Mouse (Mus musculus) myocyte (in vitro differentiated cells): ENCODE data around the gene Rnf224. TPM values are rescaled to one million over a fixed set of nuclear protein-coding genes. Genes with fewer than 3 reads are reported as not detected.
A peak's percentile ranks its signal among the peaks of the same experiment; 100 is the strongest.
"Not testable (repeated sequence)": the region's sequence is repeated elsewhere in the genome, so short reads cannot be mapped to it uniquely, and the experiment has no call there.

Experiments
- H3K27me3 ChIP-seq: one replicate; pipeline ENCODE4 v1.6.1; 2011; ENCODE audit not compliant: control insufficient read depth, insufficient read depth, insufficient read length
- H3K36me3 ChIP-seq: one replicate; pipeline ENCODE4 v1.6.1; 2011; ENCODE audit not compliant: control insufficient read depth, insufficient read depth
- H3K4me2 ChIP-seq: one replicate; pipeline ENCODE4 v1.6.1; 2011; ENCODE audit warnings: low read depth, control low read depth
- H3K4me3 ChIP-seq: one replicate; pipeline ENCODE4 v1.5.1; 2011; ENCODE audit warnings: mild to moderate bottlenecking, control low read depth, moderate library complexity
- H3K79me2 ChIP-seq: one replicate; pipeline ENCODE4 v1.6.1; 2011; ENCODE audit not compliant: control insufficient read depth, insufficient read depth
- H3ac ChIP-seq: one replicate; pipeline ENCODE4 v1.6.1; 2011; ENCODE audit not compliant: control insufficient read depth, insufficient read length
- CEBPB ChIP-seq: IDR thresholded peaks from 2 replicates; pipeline ENCODE4 v1.6.1; 2011; ENCODE audit warnings: mild to moderate bottlenecking, moderate library complexity; ENCODE audit not compliant: poor library complexity, insufficient read depth, severe bottlenecking
- E2F4 ChIP-seq: IDR thresholded peaks from one replicate; pipeline ENCODE4 v1.6.1; 2011; ENCODE audit warnings: mild to moderate bottlenecking, control low read depth, moderate library complexity; ENCODE audit not compliant: insufficient read depth
- MAX ChIP-seq: IDR thresholded peaks from one replicate; pipeline ENCODE4 v1.6.1; 2011; ENCODE audit warnings: low read depth, mild to moderate bottlenecking, control low read depth
- MYOD1 ChIP-seq, 3 experiments: IDR thresholded peaks; one replicate each; pipeline ENCODE4 v1.6.1; 2011; ENCODE audit warnings: control low read depth in 2 of 3, low read depth in 2 of 3, mild to moderate bottlenecking in 2 of 3, moderate library complexity in 1 of 3; ENCODE audit not compliant: insufficient read length in 2 of 3, control insufficient read depth in 1 of 3
- MYOG ChIP-seq, 3 experiments: IDR thresholded peaks; one replicate each; pipeline ENCODE4 v1.6.1; 2011; ENCODE audit warnings: control low read depth in 2 of 3, low read depth in 2 of 3, mild to moderate bottlenecking in 2 of 3; ENCODE audit not compliant: insufficient read length in 2 of 3, control insufficient read depth in 1 of 3, insufficient read depth in 1 of 3
- POLR2A ChIP-seq: IDR thresholded peaks from one replicate; pipeline ENCODE4 v1.6.1; 2011; ENCODE audit warnings: low read depth, mild to moderate bottlenecking, control low read depth, moderate library complexity; ENCODE audit not compliant: insufficient read length
- POLR2AphosphoS2 ChIP-seq: IDR thresholded peaks from one replicate; pipeline ENCODE4 v1.6.1; 2011; ENCODE audit warnings: low read depth, control low read depth; ENCODE audit not compliant: insufficient read length
- REST ChIP-seq: IDR thresholded peaks from one replicate; pipeline ENCODE4 v1.6.1; 2011; ENCODE audit warnings: mild to moderate bottlenecking, control low read depth, moderate library complexity; ENCODE audit not compliant: insufficient read depth, insufficient read length
- SRF ChIP-seq: IDR thresholded peaks from one replicate; pipeline ENCODE4 v1.6.1; 2011; ENCODE audit warnings: low read depth; ENCODE audit not compliant: control insufficient read depth, insufficient read length
- TCF12 ChIP-seq: IDR thresholded peaks from one replicate; pipeline ENCODE4 v1.6.1; 2011; ENCODE audit warnings: mild to moderate bottlenecking, control low read depth; ENCODE audit not compliant: poor library complexity, insufficient read depth, severe bottlenecking
- TCF3 ChIP-seq: IDR thresholded peaks from one replicate; pipeline ENCODE4 v1.6.1; 2011; ENCODE audit warnings: low read depth, control low read depth; ENCODE audit not compliant: insufficient read length
- USF1 ChIP-seq: IDR thresholded peaks from one replicate; pipeline ENCODE4 v1.6.1; 2011; ENCODE audit warnings: low read depth, mild to moderate bottlenecking, control low read depth, moderate library complexity
- polyA plus RNA-seq: library from polyadenylated mRNA; unstranded; fragments of >200 nt; fragmentation: generic; extraction: Trizol; gene quantifications from one replicate; pipeline ENCODE4 v1.2.1, GENCODE M21; 2012; ENCODE audit warnings: missing spikeins

Rnf224 gene
- polyA plus RNA-seq, 1 experiment = not detected

DNA sequence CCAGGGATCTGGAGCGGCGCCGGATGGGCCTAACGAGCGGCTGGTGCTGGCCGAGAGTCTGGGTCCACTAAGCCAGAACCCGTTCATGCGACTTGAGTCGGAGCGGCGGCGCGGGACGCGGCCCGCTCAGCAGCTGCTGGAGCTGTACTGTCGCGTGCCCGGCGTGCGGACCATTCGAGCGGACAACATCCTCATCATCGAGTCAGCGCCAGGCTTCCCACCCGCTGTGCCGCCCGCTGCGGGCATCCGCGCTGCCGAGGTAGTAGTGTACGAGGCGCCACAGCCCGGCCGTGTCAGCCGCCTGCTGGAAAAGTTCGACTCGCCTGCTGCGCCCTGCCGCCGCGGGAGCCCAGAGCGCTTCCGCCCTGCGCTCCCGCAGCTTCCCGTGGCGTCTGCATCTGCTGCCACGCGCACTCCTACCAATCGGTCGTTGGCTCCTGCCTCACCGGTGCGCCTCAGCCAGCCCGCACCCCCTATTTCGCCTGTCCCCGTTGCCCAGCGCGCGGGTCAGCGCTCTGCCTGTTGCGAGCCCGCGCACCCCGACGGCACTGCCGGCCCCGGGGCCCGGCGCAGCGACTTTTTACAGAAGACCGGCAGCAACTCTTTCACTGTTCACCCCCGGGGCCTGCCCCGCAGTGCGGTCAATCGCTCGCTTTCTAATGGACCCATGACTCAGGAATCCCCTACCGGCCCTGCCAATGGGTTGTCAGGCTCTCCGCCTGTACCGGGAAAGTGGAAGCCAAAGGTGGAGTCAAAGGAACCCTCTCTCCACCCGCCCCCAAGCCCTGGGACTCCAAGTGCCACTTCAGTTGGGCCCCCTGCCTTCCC is 26.4 kb upstream of the Rnf224 start:
- H3K4me3 ChIP-seq = peak overlapping the region; percentile 28
- peak overlapping the region; percentile 18 for H3ac ChIP-seq
- no peaks in the 10 kb centered on the region for H3K36me3 ChIP-seq
- H3K4me2 ChIP-seq = peak overlapping the region; percentile 77
- TF ChIP-seq E2F4 (no peak), CEBPB (no peak), POLR2A (no peak), MYOD1 (IDR thresholded peaks at IDR 0.05; ENCODE audit: control insufficient read depth in 1 of 3, insufficient read length in 2 of 3, low read depth in 2 of 3) (peak in 1 of 3 experiments; percentile 24), TCF12 (no peak)
- H3K79me2 ChIP-seq = no peaks in the 10 kb centered on the region
- H3K27me3 ChIP-seq = no peaks in the 10 kb centered on the region

GRCm38 (mm10) chr2:25262291-25262767 is 25.7 kb upstream of the Rnf224 start, which contains the start of gene Tprn:
Gene Tprn (plus strand): TSS chr2:25262618.
- no peaks in the 10 kb centered on the region for H3K27me3 ChIP-seq
- H3K4me2 ChIP-seq = peak within 1 kb of the TSS; percentile 90
- peak within 1 kb of the TSS; percentile 18 for H3ac ChIP-seq
- H3K79me2 ChIP-seq = no peaks in the 10 kb centered on the region
- peak within 1 kb of the TSS; percentile 28 for H3K4me3 ChIP-seq
- TF ChIP-seq REST = no peak
- TF ChIP-seq TCF12 = no peak
- TF ChIP-seq POLR2AphosphoS2 = peak; percentile 31
- no peak for TF ChIP-seq MYOD1 (IDR thresholded peaks at IDR 0.05; ENCODE audit: control insufficient read depth in 1 of 3, insufficient read length in 2 of 3, low read depth in 2 of 3)
- peak; percentile 25 for TF ChIP-seq SRF
- TF ChIP-seq USF1 = no peak
- no peak for TF ChIP-seq MAX
- TF ChIP-seq POLR2A = peak; percentile 65
- H3K36me3 ChIP-seq = no peaks in the 10 kb centered on the region

DNA sequence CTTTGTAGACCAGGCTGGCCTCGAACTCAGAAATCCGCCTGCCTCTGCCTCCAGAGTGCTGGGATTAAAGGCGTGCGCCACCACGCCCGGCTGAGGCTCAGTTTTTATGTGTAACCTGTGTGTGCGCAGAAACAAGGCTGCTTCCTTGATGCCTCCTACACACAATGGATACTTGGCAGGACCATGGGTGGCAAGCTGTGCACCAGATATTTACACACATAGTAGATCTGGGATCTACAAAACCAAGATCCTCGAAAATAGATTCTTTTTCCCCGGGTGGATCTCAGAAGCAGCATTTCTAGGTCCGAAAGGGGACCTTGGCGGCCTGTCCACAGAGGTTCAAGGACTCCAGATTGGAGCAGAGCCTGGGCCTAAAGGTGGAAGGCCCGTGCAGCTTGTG is 25.3 kb upstream of the Rnf224 start:
- TF ChIP-seq POLR2A = no peak
- no peak for TF ChIP-seq REST
- no peak for TF ChIP-seq TCF3
- TF ChIP-seq CEBPB = no peak
- no peak for TF ChIP-seq MYOD1 (IDR thresholded peaks at IDR 0.05; ENCODE audit: control insufficient read depth in 1 of 3, insufficient read length in 2 of 3, low read depth in 2 of 3)
- TF ChIP-seq E2F4 = no peak
- no peak for TF ChIP-seq SRF
- TF ChIP-seq USF1 = no peak
- TF ChIP-seq POLR2AphosphoS2 = no peak
- TF ChIP-seq MAX = no peak
- TF ChIP-seq TCF12 = no peak
- no peak for TF ChIP-seq MYOG (IDR thresholded peaks at IDR 0.05; ENCODE audit: control insufficient read depth in 1 of 3, insufficient read depth in 1 of 3, insufficient read length in 2 of 3, low read depth in 2 of 3)

GRCm38 (mm10) chr2:25258887-25259286 is 22.3 kb upstream of the Rnf224 start:
- TF ChIP-seq POLR2A (no peak), USF1 (no peak), E2F4 (no peak)
- peaks cover 20% of the 10 kb centered on the region for H3K79me2 ChIP-seq
- H3K27me3 ChIP-seq = no peaks in the 10 kb centered on the region
- no peak overlapping the region for H3K4me3 ChIP-seq
- no peak overlapping the region for H3K4me2 ChIP-seq
- no peak overlapping the region for H3ac ChIP-seq
- no peaks in the 10 kb centered on the region for H3K36me3 ChIP-seq

More for the DNA sequence above, 25.3 kb upstream of the Rnf224 start:
- Histone ChIP-seq H3K36me3 (no peaks in the 10 kb centered on the region), H3K4me3 (peak overlapping the region; percentile 28), H3ac (no peak overlapping the region), H3K4me2 (peak overlapping the region; percentile 90), H3K27me3 (no peaks in the 10 kb centered on the region), H3K79me2 (no peaks in the 10 kb centered on the region)

DNA sequence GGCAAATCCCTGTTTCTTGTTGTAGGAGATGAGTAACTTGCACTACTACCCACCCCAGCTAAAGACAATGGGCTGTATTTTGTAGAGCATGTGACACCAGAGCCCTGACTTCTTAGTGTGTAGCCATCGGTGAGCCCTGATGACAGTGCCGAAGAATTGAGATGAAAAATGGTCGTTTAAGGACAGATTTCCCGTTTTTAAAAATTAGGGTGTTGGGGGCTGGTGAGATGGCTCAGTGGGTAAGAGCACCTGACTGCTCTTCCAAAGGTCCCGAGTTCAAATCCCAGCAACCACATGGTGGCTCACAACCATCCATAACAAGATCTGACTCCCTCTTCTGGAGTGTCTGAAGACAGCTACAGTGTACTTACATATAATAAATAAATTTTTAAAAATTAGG is 20.7 kb upstream of the Rnf224 start:
- H3K27me3 ChIP-seq, H3ac ChIP-seq, H3K4me3 ChIP-seq, H3K4me2 ChIP-seq, H3K36me3 ChIP-seq: not testable (repeated sequence)
- H3K79me2 ChIP-seq = peaks cover 20% of the 10 kb centered on the region

GRCm38 (mm10) chr2:25256443-25257109 is 20.0 kb upstream of the Rnf224 start:
- H3K79me2 ChIP-seq = peaks cover 20% of the 10 kb centered on the region
- not testable (repeated sequence) for H3K27me3 ChIP-seq, H3K36me3 ChIP-seq
- H3K4me3 ChIP-seq = peak overlapping the region; percentile 96
- peak overlapping the region; percentile 93 for H3K4me2 ChIP-seq
- peak overlapping the region; percentile 73 for H3ac ChIP-seq
